Mouse (Mus musculus): ENCODE measurements at regions not wholly inside any gene's neighbourhood (a gene's known extent, or its start where the extent isn't known, plus 50 kb on each side); places are given as distances from the start of the nearest gene placed in this dataset.

DNA sequence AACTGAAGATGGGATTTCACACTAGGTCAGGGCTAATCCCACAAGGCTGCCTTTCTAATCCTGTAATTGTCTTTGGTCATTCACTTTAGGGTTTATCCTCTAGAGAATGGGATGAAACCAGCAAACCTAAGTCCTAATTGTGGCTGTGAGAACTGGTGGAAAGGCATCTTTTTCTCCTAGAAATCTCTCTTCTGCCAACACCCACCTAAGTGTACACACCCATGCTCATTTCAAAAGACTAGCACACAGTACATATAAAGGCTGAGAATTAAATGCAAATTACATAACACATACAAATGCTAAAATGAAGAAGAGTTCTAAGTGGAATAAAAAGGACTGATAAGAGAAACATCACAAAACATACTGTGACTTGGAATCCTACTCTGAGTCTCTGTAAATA lies 579.5 kb downstream of the Eepd1 start:
- Histone ChIP-seq H3K4me3 (replicated peaks; ENCODE audit: extremely low read depth, low read depth, low read length) (no peak overlapping the region), H3K4me1 (ENCODE audit: control insufficient read depth, insufficient read depth, low read length) (no peaks in the 10 kb centered on the region)
- DNase-seq = no peak
- TF ChIP-seq CTCF (IDR thresholded peaks at IDR 0.05; ENCODE audit: insufficient read depth, low read length) (no peak), POLR2A (IDR thresholded peaks at IDR 0.05; ENCODE audit: borderline replicate concordance, extremely low read depth, low read depth, low read length) (no peak)

DNA sequence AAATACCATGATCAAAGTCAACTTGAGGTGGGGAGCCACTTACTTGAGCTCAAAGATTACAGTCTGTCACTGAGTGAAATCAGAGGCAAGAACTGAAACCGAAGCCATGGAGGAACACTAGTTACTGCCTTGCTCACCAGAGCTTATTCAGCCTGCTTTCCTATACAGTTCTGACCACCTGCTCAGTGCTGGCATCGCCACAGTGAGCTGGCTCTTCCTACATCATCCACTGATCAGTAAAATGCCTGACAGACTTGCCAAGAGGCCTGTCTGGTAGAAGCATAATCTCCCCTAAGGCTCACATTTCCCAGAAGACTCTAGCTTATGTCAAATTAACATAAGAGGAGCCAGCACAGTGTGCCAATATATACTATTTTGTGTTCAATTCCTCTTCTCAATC lies 595.7 kb downstream of the Eepd1 start:
- WGBS = 43% methylated on average over 2 of the region's 2 CpGs
- Histone ChIP-seq H3K4me3 (replicated peaks; ENCODE audit: extremely low read depth, low read depth, low read length) (no peak overlapping the region), H3K4me1 (ENCODE audit: control insufficient read depth, insufficient read depth, low read length) (no peaks in the 10 kb centered on the region)
- TF ChIP-seq CTCF (IDR thresholded peaks at IDR 0.05; ENCODE audit: insufficient read depth, low read length) = no peak
- no peak for TF ChIP-seq POLR2A (IDR thresholded peaks at IDR 0.05; ENCODE audit: borderline replicate concordance, extremely low read depth, low read depth, low read length)
- no peak for DNase-seq

- no peak overlapping the region for H3K4me3 ChIP-seq (replicated peaks; ENCODE audit: extremely low read depth, low read depth, low read length)
- no peaks in the 10 kb centered on the region for H3K4me1 ChIP-seq (ENCODE audit: control insufficient read depth, insufficient read depth, low read length)
- 56% methylated on average over 2 of the region's 2 CpGs for WGBS
- DNase-seq = no peak
- no peak for TF ChIP-seq POLR2A (IDR thresholded peaks at IDR 0.05; ENCODE audit: borderline replicate concordance, extremely low read depth, low read depth, low read length)
- no peak for TF ChIP-seq CTCF (IDR thresholded peaks at IDR 0.05; ENCODE audit: insufficient read depth, low read length)
Measured at GRCm38 (mm10) chr9:26086524-26086923, 605.2 kb downstream of the Eepd1 start.

GRCm38 (mm10) chr9:26092061-26092687 lies 610.8 kb downstream of the Eepd1 start:
- TF ChIP-seq POLR2A (IDR thresholded peaks at IDR 0.05; ENCODE audit: borderline replicate concordance, extremely low read depth, low read depth, low read length) = no peak
- no peak for TF ChIP-seq CTCF (IDR thresholded peaks at IDR 0.05; ENCODE audit: insufficient read depth, low read length)
- 77% methylated on average over 10 of the region's 10 CpGs for WGBS
- Histone ChIP-seq H3K4me1 (ENCODE audit: control insufficient read depth, insufficient read depth, low read length) (no peaks in the 10 kb centered on the region), H3K4me3 (replicated peaks; ENCODE audit: extremely low read depth, low read depth, low read length) (no peak overlapping the region)
- no peak for DNase-seq

DNA sequence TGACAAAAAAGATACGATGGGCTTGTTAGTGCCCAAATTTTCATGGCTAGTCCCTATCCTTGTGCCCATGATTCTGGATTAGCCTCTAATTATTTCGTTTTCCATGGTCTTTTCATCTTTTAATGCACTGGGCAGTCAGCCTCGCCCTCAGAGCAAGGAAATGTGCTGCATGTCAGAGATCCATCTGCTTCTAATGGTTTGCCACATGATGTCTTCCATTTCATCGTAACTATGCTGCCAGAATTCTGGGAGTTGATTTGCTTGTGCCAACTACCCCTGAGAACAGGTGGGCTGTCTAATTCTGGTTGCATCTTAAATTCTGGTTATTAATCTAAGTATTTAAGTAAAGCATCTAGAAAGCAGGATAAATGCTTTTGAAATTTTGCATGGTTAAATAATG lies 622.8 kb downstream of the Eepd1 start:
- 59% methylated on average over 4 of the region's 4 CpGs for WGBS
- no peaks in the 10 kb centered on the region for H3K4me1 ChIP-seq (ENCODE audit: control insufficient read depth, insufficient read depth, low read length)
- no peak overlapping the region for H3K4me3 ChIP-seq (replicated peaks; ENCODE audit: extremely low read depth, low read depth, low read length)
- TF ChIP-seq CTCF (IDR thresholded peaks at IDR 0.05; ENCODE audit: insufficient read depth, low read length) = no peak
- no peak for TF ChIP-seq POLR2A (IDR thresholded peaks at IDR 0.05; ENCODE audit: borderline replicate concordance, extremely low read depth, low read depth, low read length)
- DNase-seq = no peak

- H3K4me1 ChIP-seq (ENCODE audit: control insufficient read depth, insufficient read depth, low read length) = no peaks in the 10 kb centered on the region
- no peak overlapping the region for H3K4me3 ChIP-seq (replicated peaks; ENCODE audit: extremely low read depth, low read depth, low read length)
- TF ChIP-seq POLR2A (IDR thresholded peaks at IDR 0.05; ENCODE audit: borderline replicate concordance, extremely low read depth, low read depth, low read length) (no peak), CTCF (IDR thresholded peaks at IDR 0.05; ENCODE audit: insufficient read depth, low read length) (no peak)
- WGBS = 83% methylated on average over 2 of the region's 2 CpGs
- peak; percentile 14 for DNase-seq
Measured at GRCm38 (mm10) chr9:26121986-26122385, 611.5 kb upstream of the B3gat1 start.

GRCm38 (mm10) chr9:26134587-26134986 lies 598.9 kb upstream of the B3gat1 start:
- WGBS = 74% methylated on average over 2 of the region's 2 CpGs
- Histone ChIP-seq H3K4me1 (ENCODE audit: control insufficient read depth, insufficient read depth, low read length) (no peaks in the 10 kb centered on the region), H3K4me3 (replicated peaks; ENCODE audit: extremely low read depth, low read depth, low read length) (no peak overlapping the region)
- no peak for TF ChIP-seq CTCF (IDR thresholded peaks at IDR 0.05; ENCODE audit: insufficient read depth, low read length)
- no peak for TF ChIP-seq POLR2A (IDR thresholded peaks at IDR 0.05; ENCODE audit: borderline replicate concordance, extremely low read depth, low read depth, low read length)
- no peak for DNase-seq
